Mouse (Mus musculus): ENCODE results near the gene Tulp2.

- TF ChIP-seq POLR2A (IDR thresholded peaks at IDR 0.05; ENCODE audit: low read depth, low read length) (no peak), CTCF (IDR thresholded peaks at IDR 0.05; ENCODE audit: extremely low read depth, insufficient read depth, insufficient read length, insufficient replicate concordance) (no peak)
Observed at GRCm38 (mm10) chr7:45551512-45551883, 69.8 kb downstream of the Tulp2 start.
